Mouse (Mus musculus): ENCODE measurements at regions not wholly inside any gene's neighbourhood (a gene's known extent, or its start where the extent isn't known, plus 50 kb on each side); places are given as distances from the start of the nearest gene placed in this dataset.

GRCm38 (mm10) chr7:67895166-67895565 is 57.5 kb upstream of the Igf1r start:
- DNase-seq (ENCODE audit: low read depth, low spot score): no peak

- no peak for DNase-seq (ENCODE audit: low read depth, low spot score)
Observed at GRCm38 (mm10) chr7:67892917-67893316, 59.7 kb upstream of the Igf1r start.

GRCm38 (mm10) chr7:67883040-67883439 is 69.6 kb upstream of the Igf1r start:
- DNase-seq (ENCODE audit: low read depth, low spot score): no peak

- DNase-seq (ENCODE audit: low read depth, low spot score): peak; percentile 11
Observed at GRCm38 (mm10) chr7:67882606-67883005, 70.0 kb upstream of the Igf1r start.

GRCm38 (mm10) chr7:67878226-67878625 is 74.4 kb upstream of the Igf1r start:
- DNase-seq (ENCODE audit: low read depth, low spot score): no peak

- no peak for DNase-seq (ENCODE audit: low read depth, low spot score)
Observed at GRCm38 (mm10) chr7:67877587-67877986, 75.0 kb upstream of the Igf1r start.

GRCm38 (mm10) chr7:67854080-67855022 is 94.8 kb upstream of the Synm start:
- no peak for DNase-seq (ENCODE audit: low read depth, low spot score)

- peak; percentile 26 for DNase-seq (ENCODE audit: low read depth, low spot score)
Observed at GRCm38 (mm10) chr7:67852859-67853258, 93.3 kb upstream of the Synm start.

GRCm38 (mm10) chr7:67849509-67849862 is 89.9 kb upstream of the Synm start:
- DNase-seq (ENCODE audit: low read depth, low spot score): no peak

GRCm38 (mm10) chr7:67848589-67849508 is 89.3 kb upstream of the Synm start:
- DNase-seq (ENCODE audit: low read depth, low spot score): peak; percentile 36

GRCm38 (mm10) chr7:67846796-67847195 is 87.3 kb upstream of the Synm start:
- no peak for DNase-seq (ENCODE audit: low read depth, low spot score)

- no peak for DNase-seq (ENCODE audit: low read depth, low spot score)
Observed at GRCm38 (mm10) chr7:67836984-67837383, 77.4 kb upstream of the Synm start.

- no peak for DNase-seq (ENCODE audit: low read depth, low spot score)
Observed at GRCm38 (mm10) chr7:67836117-67836949, 76.8 kb upstream of the Synm start.

GRCm38 (mm10) chr7:67831738-67832137 is 72.2 kb upstream of the Synm start:
- DNase-seq (ENCODE audit: low read depth, low spot score): no peak

- DNase-seq (ENCODE audit: low read depth, low spot score): no peak
Observed at GRCm38 (mm10) chr7:67827386-67827785, 67.8 kb upstream of the Synm start.

- DNase-seq (ENCODE audit: low read depth, low spot score): no peak
Observed at GRCm38 (mm10) chr7:67826936-67827335, 67.4 kb upstream of the Synm start.

- no peak for DNase-seq (ENCODE audit: low read depth, low spot score)
Observed at GRCm38 (mm10) chr7:67826368-67826767, 66.8 kb upstream of the Synm start.

GRCm38 (mm10) chr7:67825636-67826280 is 66.2 kb upstream of the Synm start:
- DNase-seq (ENCODE audit: low read depth, low spot score): no peak

- peak; percentile 63 for DNase-seq (ENCODE audit: low read depth, low spot score)
Observed at GRCm38 (mm10) chr7:67823943-67824645, 64.6 kb upstream of the Synm start.

GRCm38 (mm10) chr7:67819551-67819950 is 60.0 kb upstream of the Synm start:
- DNase-seq (ENCODE audit: low read depth, low spot score): no peak

Measured in telencephalon, adult 2 months (tissue).